Mouse (Mus musculus) midbrain, embryonic 15.5 days (tissue): Measurements from ENCODE around the gene Tmprss9. TPM values are rescaled to one million over a fixed set of nuclear protein-coding genes. Genes with fewer than 3 reads are reported as not detected.

Experiments used
- ATAC-seq: fragments of 200-750 bp; cut with Nextera tagmentation; replicated peaks from 2 replicates; pipeline ENCODE4 v1.8.0; 2017; ENCODE audit warnings: moderate TSS enrichment
- H3K27ac ChIP-seq: fragments of 300-500 bp; sonication (generic); 2 replicates; pipeline ENCODE4 v1.5.1; 2015; ENCODE audit warnings: mild to moderate bottlenecking, inconsistent platforms
- H3K27me3 ChIP-seq: fragments of 300-500 bp; sonication (generic); replicated peaks from 2 replicates; pipeline ENCODE4 v1.6.1; 2015; ENCODE audit warnings: inconsistent platforms
- H3K36me3 ChIP-seq: fragments of 300-500 bp; sonication (generic); replicated peaks from 2 replicates; pipeline ENCODE4 v1.6.1; 2015; ENCODE audit warnings: inconsistent platforms
- H3K4me1 ChIP-seq: fragments of 300-500 bp; sonication (generic); 2 replicates; pipeline ENCODE4 v1.6.1; 2015; ENCODE audit warnings: inconsistent platforms
- H3K4me2 ChIP-seq: fragments of 300-500 bp; sonication (generic); 2 replicates; pipeline ENCODE4 v1.6.1; 2015; ENCODE audit warnings: inconsistent platforms, mild to moderate bottlenecking, moderate library complexity
- H3K4me3 ChIP-seq: fragments of 300-500 bp; sonication (generic); 2 replicates; pipeline ENCODE4 v1.5.1; 2015; ENCODE audit warnings: mild to moderate bottlenecking, inconsistent platforms
- H3K9ac ChIP-seq: fragments of 300-500 bp; sonication (generic); 2 replicates; pipeline ENCODE4 v1.6.1; 2015; ENCODE audit warnings: mild to moderate bottlenecking, inconsistent platforms
- H3K9me3 ChIP-seq: fragments of 300-500 bp; sonication (generic); 2 replicates; pipeline ENCODE4 v1.6.1; 2016; ENCODE audit warnings: inconsistent platforms
- WGBS: fragments of 180-500 bp; shearing (Covaris S2); methylation state at CpG from one replicate; pipeline ENCODE4 v1.1.7; 2015; ENCODE audit warnings: mixed read lengths; 5-methylcytosine and 5-hydroxymethylcytosine counted together
- polyA plus RNA-seq: library from polyadenylated mRNA; unstranded; fragments of >200 nt; fragmentation: Nextera tagmentation; extraction: Ambion mirVana; gene quantifications from 2 replicates; pipeline ENCODE4 v1.2.1, GENCODE M21; 2015

Gene Tmprss9
- polyA plus RNA-seq, 1 experiment from 2014 or later: 0.41 TPM

DNA sequence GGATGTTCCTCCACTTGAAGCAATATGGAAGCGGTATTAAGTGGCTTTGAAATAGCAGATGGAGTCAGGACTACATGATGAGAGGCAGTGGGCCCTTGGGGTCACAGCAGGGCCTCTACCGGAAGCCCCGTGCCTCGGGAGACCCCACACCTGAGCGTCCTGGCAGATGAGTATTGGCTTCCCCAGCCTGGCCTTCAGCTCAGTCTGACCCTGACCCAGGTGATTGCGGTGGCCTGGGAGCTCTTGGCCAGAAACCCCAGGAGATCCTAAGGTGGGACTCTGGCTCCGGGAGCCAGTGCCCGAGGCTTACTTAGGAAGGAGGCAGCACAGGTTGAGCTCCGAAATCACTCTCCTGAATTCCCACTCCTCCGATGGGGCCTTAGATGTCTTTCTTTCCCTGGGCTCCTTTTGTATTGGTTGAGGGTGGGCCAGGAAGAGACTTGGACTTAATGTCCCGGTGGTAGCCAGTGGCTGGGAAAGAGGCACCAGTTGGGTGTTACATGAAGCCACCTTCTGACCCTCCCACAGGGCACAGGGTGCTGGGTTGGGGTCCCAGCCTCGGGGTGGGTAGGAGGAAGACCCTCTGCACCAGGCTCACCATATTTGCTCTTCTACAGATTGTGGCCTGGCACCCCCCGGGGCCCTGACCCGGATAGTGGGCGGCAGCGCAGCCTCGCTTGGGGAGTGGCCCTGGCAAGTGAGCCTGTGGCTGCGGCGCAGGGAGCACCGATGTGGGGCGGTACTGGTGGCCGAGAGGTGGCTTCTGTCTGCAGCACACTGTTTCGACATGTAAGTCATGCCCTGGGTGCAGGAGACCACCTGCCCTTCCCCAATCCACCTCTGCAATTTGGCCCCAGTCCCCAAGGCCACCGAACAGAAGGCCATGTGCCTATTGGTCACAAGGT lies 25.2 kb downstream of the Tmprss9 start:
- Histone ChIP-seq H3K36me3 (0 out of 2 replicates have a peak, but pooled peaks cover under 1% of the 10 kb centered on the region), H3K4me2 (no peak overlapping the region), H3K27ac (no peak overlapping the region), H3K27me3 (no peaks in the 10 kb centered on the region), H3K4me1 (peaks cover 19% of the 10 kb centered on the region), H3K9ac (no peak overlapping the region), H3K9me3 (no peaks in the 10 kb centered on the region), H3K4me3 (no peak overlapping the region)
- no peak for ATAC-seq
- 67% methylated on average over 24 of the region's 24 CpGs for WGBS

DNA sequence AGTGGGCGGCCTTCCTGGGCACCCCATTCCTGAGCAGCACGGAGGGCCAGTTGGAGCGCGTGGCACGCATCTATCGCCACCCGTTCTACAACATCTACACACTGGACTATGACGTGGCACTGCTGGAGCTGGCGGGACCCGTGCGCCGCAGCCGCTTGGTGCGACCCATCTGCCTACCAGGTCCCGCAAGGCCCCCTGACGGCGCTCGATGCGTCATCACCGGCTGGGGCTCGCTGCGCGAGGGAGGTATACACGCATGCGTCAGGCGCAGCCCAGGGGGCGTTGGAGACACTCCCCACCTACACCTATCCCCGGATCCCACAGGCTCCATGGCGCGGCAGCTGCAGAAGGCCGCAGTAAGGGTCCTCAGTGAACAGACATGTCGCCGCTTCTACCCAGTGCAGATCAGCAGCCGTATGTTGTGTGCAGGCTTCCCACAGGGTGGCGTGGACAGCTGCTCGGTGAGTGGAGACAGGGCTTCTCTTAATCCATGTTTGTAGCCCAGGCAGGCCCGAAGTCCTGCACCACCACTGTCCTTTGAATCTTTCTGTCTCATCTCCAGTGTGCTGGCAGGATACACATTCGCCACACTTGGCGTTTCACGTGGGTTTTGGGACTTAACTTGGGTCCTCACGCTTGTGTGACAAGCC lies 26.3 kb downstream of the Tmprss9 start:
- Histone ChIP-seq H3K27ac (no peak overlapping the region), H3K9ac (no peak overlapping the region), H3K4me2 (no peak overlapping the region), H3K9me3 (no peaks in the 10 kb centered on the region), H3K27me3 (no peaks in the 10 kb centered on the region), H3K36me3 (peaks cover 12% of the 10 kb centered on the region; the same call in 1 of the 2 replicates), H3K4me1 (peaks cover 19% of the 10 kb centered on the region), H3K4me3 (no peak overlapping the region)
- ATAC-seq: no peak
- WGBS: 34% methylated on average over 41 of the region's 41 CpGs

- H3K9ac ChIP-seq: no peak overlapping the region
- no peak for ATAC-seq
Observed at GRCm38 (mm10) chr10:80899074-80899473, 27.4 kb downstream of the Tmprss9 start.

GRCm38 (mm10) chr10:80899591-80900317 lies 28.1 kb downstream of the Tmprss9 start:
- Histone ChIP-seq H3K36me3 (peaks cover 28% of the 10 kb centered on the region), H3K27ac (peak overlapping the region; percentile 89), H3K9ac (peak overlapping the region; percentile 83), H3K4me2 (peak overlapping the region; percentile 76), H3K4me3 (peak overlapping the region; percentile 84), H3K4me1 (peaks cover 19% of the 10 kb centered on the region), H3K9me3 (no peaks in the 10 kb centered on the region), H3K27me3 (no peaks in the 10 kb centered on the region)
- no peak; the same call in 1 of the 2 replicates for ATAC-seq
- WGBS: 16% methylated on average over 25 of the region's 25 CpGs

More at GRCm38 (mm10) chr10:80899074-80899473, 27.4 kb downstream of the Tmprss9 start:
- Histone ChIP-seq H3K9me3 (no peaks in the 10 kb centered on the region), H3K27me3 (no peaks in the 10 kb centered on the region), H3K4me2 (peak overlapping the region; percentile 76), H3K36me3 (peaks cover 21% of the 10 kb centered on the region), H3K4me1 (peaks cover 19% of the 10 kb centered on the region), H3K4me3 (peak overlapping the region; percentile 84; the same call in 1 of the 2 replicates), H3K27ac (no peak overlapping the region)
- 90% methylated on average over 8 of the region's 8 CpGs for WGBS

- under 1% methylated on average over 72 of the region's 72 CpGs for WGBS
- H3K4me3 ChIP-seq: peak within 1 kb of the TSS; percentile 84
- no peaks in the 10 kb centered on the region for H3K9me3 ChIP-seq
- H3K36me3 ChIP-seq: peaks cover 35% of the 10 kb centered on the region
- no peaks in the 10 kb centered on the region for H3K27me3 ChIP-seq
- H3K9ac ChIP-seq: peak within 1 kb of the TSS; percentile 83
- H3K27ac ChIP-seq: peak within 1 kb of the TSS; percentile 89
- peaks cover 19% of the 10 kb centered on the region for H3K4me1 ChIP-seq
- H3K4me2 ChIP-seq: peak within 1 kb of the TSS; percentile 76
- ATAC-seq: peak; percentile 96
Observed at GRCm38 (mm10) chr10:80900318-80901247, 28.9 kb downstream of the Tmprss9 start, which contains the start of gene Timm13. Timm13 (minus strand) TSS chr10:80900969.

- WGBS: 88% methylated on average over 19 of the region's 19 CpGs
- Histone ChIP-seq H3K9me3 (no peaks in the 10 kb centered on the region), H3K36me3 (peaks cover 38% of the 10 kb centered on the region), H3K4me1 (peaks cover 19% of the 10 kb centered on the region), H3K9ac (no peak overlapping the region), H3K27me3 (no peaks in the 10 kb centered on the region), H3K4me3 (peak overlapping the region; percentile 84; the same call in 1 of the 2 replicates), H3K27ac (peak overlapping the region; percentile 89), H3K4me2 (peak overlapping the region; percentile 76; the same call in 1 of the 2 replicates)
- no peak for ATAC-seq
Observed at GRCm38 (mm10) chr10:80901409-80902272, 30.0 kb downstream of the Tmprss9 start.

- H3K36me3 ChIP-seq: peaks cover 38% of the 10 kb centered on the region
- H3K4me1 ChIP-seq: peaks cover 19% of the 10 kb centered on the region
- H3K9me3 ChIP-seq: no peaks in the 10 kb centered on the region
- no peak overlapping the region for H3K4me2 ChIP-seq
- WGBS: 97% methylated on average over 9 of the region's 9 CpGs
- H3K9ac ChIP-seq: no peak overlapping the region
- no peak overlapping the region for H3K4me3 ChIP-seq
- H3K27me3 ChIP-seq: no peaks in the 10 kb centered on the region
- no peak overlapping the region for H3K27ac ChIP-seq
- no peak for ATAC-seq
Observed at GRCm38 (mm10) chr10:80902273-80902940, 30.8 kb downstream of the Tmprss9 start.

DNA sequence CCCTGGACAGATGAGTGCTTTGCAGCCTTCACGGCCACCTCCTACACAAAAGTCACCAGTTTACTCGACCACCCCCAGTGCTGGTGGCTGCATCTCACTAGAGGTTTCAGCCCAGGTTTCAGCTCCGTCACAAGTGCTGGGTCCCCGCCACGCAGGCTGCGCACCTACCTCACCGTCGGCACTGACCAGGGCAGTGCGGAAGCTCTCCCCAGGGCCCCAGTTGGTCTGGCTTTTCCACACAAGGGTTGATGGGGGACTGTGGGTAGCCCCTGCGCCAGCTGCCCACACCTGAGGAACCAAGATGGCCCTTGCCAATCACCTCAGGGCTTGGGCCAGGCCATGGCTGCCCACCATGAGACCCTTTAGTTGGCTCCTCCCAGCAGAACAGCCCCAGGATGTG lies 31.6 kb downstream of the Tmprss9 start:
- no peak overlapping the region for H3K4me3 ChIP-seq
- H3K9ac ChIP-seq: no peak overlapping the region
- H3K4me1 ChIP-seq: peaks cover 19% of the 10 kb centered on the region
- H3K27me3 ChIP-seq: no peaks in the 10 kb centered on the region
- no peaks in the 10 kb centered on the region for H3K9me3 ChIP-seq
- H3K4me2 ChIP-seq: no peak overlapping the region
- 94% methylated on average over 10 of the region's 10 CpGs for WGBS
- peaks cover 43% of the 10 kb centered on the region for H3K36me3 ChIP-seq
- no peak overlapping the region for H3K27ac ChIP-seq
- no peak for ATAC-seq

DNA sequence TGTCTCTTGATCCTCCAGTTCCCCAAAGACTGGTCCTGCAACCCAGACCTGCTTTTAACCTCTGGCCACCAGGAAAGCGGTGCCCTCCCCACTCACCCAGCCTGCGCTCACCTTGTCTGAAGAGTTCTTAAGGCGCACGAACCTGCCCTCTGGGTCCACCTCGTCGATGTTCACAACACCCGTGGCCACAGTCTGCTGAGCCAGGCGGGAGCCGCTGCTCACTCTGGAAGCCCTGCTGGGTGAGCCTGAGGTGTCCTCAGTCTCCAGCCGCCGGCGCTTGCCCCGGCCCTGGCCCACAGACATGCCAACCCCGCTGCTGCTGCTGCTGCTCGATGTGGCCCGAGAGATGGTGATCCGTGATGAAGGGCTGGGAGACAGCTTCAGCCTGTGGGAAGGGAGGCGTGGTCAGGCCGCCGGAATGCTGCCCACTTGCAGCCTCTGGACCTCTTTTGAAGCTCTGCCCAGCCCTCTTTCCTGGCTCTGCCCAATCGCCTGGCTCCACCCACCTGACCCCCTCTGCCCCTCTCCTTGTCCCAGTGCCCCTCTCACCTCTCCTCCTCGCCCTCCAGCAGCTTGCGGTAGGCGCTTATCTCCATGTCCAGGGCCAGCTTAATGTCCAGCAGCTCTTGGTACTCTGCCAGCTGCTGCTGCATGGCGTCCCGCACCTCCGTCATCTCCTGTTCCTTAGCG lies 32.5 kb downstream of the Tmprss9 start:
- no peak overlapping the region for H3K27ac ChIP-seq
- no peak for ATAC-seq
- no peak overlapping the region for H3K4me2 ChIP-seq
- no peaks in the 10 kb centered on the region for H3K27me3 ChIP-seq
- H3K4me1 ChIP-seq: peaks cover 15% of the 10 kb centered on the region
- no peak overlapping the region for H3K9ac ChIP-seq
- H3K9me3 ChIP-seq: no peaks in the 10 kb centered on the region
- peaks cover 47% of the 10 kb centered on the region for H3K36me3 ChIP-seq
- H3K4me3 ChIP-seq: no peak overlapping the region
- WGBS: 88% methylated on average over 28 of the region's 28 CpGs

DNA sequence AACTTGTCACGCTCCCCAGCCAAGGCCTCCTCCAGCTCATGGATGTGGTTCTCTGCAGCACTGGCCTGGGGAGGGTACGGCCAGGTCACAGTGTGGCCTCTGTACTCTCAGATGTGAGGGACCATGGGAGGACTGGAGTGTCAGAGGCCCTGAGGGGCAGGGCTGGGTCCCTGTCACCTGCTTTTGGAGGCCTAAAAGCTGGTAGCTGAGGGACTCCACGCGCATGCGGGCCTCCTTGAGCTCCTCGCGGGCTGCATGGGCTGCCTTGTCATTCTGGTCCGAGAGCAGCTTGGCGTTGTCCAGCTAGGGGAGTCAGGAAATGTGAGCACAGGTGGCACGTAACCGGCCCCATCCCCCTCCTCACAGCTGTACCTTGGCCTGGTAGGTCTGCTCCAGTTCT lies 33.1 kb downstream of the Tmprss9 start:
- Histone ChIP-seq H3K4me2 (no peak overlapping the region), H3K4me3 (no peak overlapping the region), H3K27me3 (no peaks in the 10 kb centered on the region), H3K9ac (no peak overlapping the region), H3K9me3 (no peaks in the 10 kb centered on the region), H3K27ac (no peak overlapping the region), H3K4me1 (peaks cover 9% of the 10 kb centered on the region), H3K36me3 (peaks cover 53% of the 10 kb centered on the region)
- ATAC-seq: no peak
- WGBS: 93% methylated on average over 11 of the region's 11 CpGs
